Mouse (Mus musculus): ENCODE measurements around the gene Ttc9b. TPM values are rescaled to one million over a fixed set of nuclear protein-coding genes. Genes with fewer than 3 reads are reported as not detected.
"Not testable (repeated sequence)": the region's sequence is repeated elsewhere in the genome, so short reads cannot be mapped to it uniquely, and the experiment has no call there.

The Ttc9b gene
- polyA plus RNA-seq, 1 experiment from 2014 or later, result 84.4 TPM

GRCm38 (mm10) chr7:27628816-27629215 lies 24.9 kb upstream of the Ttc9b start:
- ATAC-seq; H3K4me3 ChIP-seq (ENCODE audit: low read depth, low read length); H3K4me2 ChIP-seq (ENCODE audit: low read length); H3K27me3 ChIP-seq (ENCODE audit: control insufficient read depth, insufficient read depth, low read depth, low read length); H3K4me1 ChIP-seq (ENCODE audit: control insufficient read depth, insufficient read depth, low read length); H3K9me3 ChIP-seq (replicated peaks; ENCODE audit: control insufficient read depth, low read length, poor library complexity, severe bottlenecking); H3K9ac ChIP-seq (ENCODE audit: low read depth, low read length); H3K27ac ChIP-seq (ENCODE audit: low read length): not testable (repeated sequence)
- WGBS, result 95% methylated on average over 7 of the region's 7 CpGs
- H3K36me3 ChIP-seq (ENCODE audit: control insufficient read depth, insufficient read depth, low read length), result peaks cover 17% of the 10 kb centered on the region

- no peak overlapping the region for H3K4me3 ChIP-seq (ENCODE audit: low read depth, low read length)
- H3K36me3 ChIP-seq (ENCODE audit: control insufficient read depth, insufficient read depth, low read length), result peaks cover 24% of the 10 kb centered on the region
- no peak overlapping the region for H3K9ac ChIP-seq (ENCODE audit: low read depth, low read length)
- no peaks in the 10 kb centered on the region for H3K4me1 ChIP-seq (ENCODE audit: control insufficient read depth, insufficient read depth, low read length)
- H3K9me3 ChIP-seq (replicated peaks; ENCODE audit: control insufficient read depth, low read length, poor library complexity, severe bottlenecking), result no peaks in the 10 kb centered on the region
- 97% methylated on average over 4 of the region's 4 CpGs for WGBS
- no peak overlapping the region for H3K27ac ChIP-seq (ENCODE audit: low read length)
- ATAC-seq, result no peak
- no peaks in the 10 kb centered on the region for H3K27me3 ChIP-seq (ENCODE audit: control insufficient read depth, insufficient read depth, low read depth, low read length)
- H3K4me2 ChIP-seq (ENCODE audit: low read length), result no peak overlapping the region
Observed at GRCm38 (mm10) chr7:27631439-27631838, 22.3 kb upstream of the Ttc9b start.

GRCm38 (mm10) chr7:27633166-27633565 lies 20.5 kb upstream of the Ttc9b start:
- H3K4me2 ChIP-seq (ENCODE audit: low read length), result no peak overlapping the region
- 91% methylated on average over 6 of the region's 6 CpGs for WGBS
- ATAC-seq, result no peak
- no peaks in the 10 kb centered on the region for H3K4me1 ChIP-seq (ENCODE audit: control insufficient read depth, insufficient read depth, low read length)
- H3K27me3 ChIP-seq (ENCODE audit: control insufficient read depth, insufficient read depth, low read depth, low read length), result no peaks in the 10 kb centered on the region
- no peak overlapping the region for H3K4me3 ChIP-seq (ENCODE audit: low read depth, low read length)
- no peak overlapping the region for H3K9ac ChIP-seq (ENCODE audit: low read depth, low read length)
- peaks cover 34% of the 10 kb centered on the region for H3K36me3 ChIP-seq (ENCODE audit: control insufficient read depth, insufficient read depth, low read length)
- no peaks in the 10 kb centered on the region for H3K9me3 ChIP-seq (replicated peaks; ENCODE audit: control insufficient read depth, low read length, poor library complexity, severe bottlenecking)
- H3K27ac ChIP-seq (ENCODE audit: low read length), result no peak overlapping the region

- H3K4me1 ChIP-seq (ENCODE audit: control insufficient read depth, insufficient read depth, low read length), result no peaks in the 10 kb centered on the region
- no peak overlapping the region for H3K4me2 ChIP-seq (ENCODE audit: low read length)
- WGBS, result 94% methylated on average over 6 of the region's 6 CpGs
- no peak overlapping the region for H3K27ac ChIP-seq (ENCODE audit: low read length)
- no peak for ATAC-seq
- no peaks in the 10 kb centered on the region for H3K27me3 ChIP-seq (ENCODE audit: control insufficient read depth, insufficient read depth, low read depth, low read length)
- no peak overlapping the region for H3K9ac ChIP-seq (ENCODE audit: low read depth, low read length)
- H3K9me3 ChIP-seq (replicated peaks; ENCODE audit: control insufficient read depth, low read length, poor library complexity, severe bottlenecking), result no peaks in the 10 kb centered on the region
- H3K4me3 ChIP-seq (ENCODE audit: low read depth, low read length), result no peak overlapping the region
- peaks cover 31% of the 10 kb centered on the region for H3K36me3 ChIP-seq (ENCODE audit: control insufficient read depth, insufficient read depth, low read length)
Observed at GRCm38 (mm10) chr7:27634691-27635090, 19.0 kb upstream of the Ttc9b start.

GRCm38 (mm10) chr7:27635094-27635493 lies 18.6 kb upstream of the Ttc9b start:
- not testable (repeated sequence) for H3K27me3 ChIP-seq (ENCODE audit: control insufficient read depth, insufficient read depth, low read depth, low read length)
- 100% methylated on average over 2 of the region's 2 CpGs for WGBS

GRCm38 (mm10) chr7:27644471-27644870 lies 9.2 kb upstream of the Ttc9b start:
- Histone ChIP-seq H3K9me3 (replicated peaks; ENCODE audit: control insufficient read depth, low read length, poor library complexity, severe bottlenecking) (no peaks in the 10 kb centered on the region), H3K4me3 (ENCODE audit: low read depth, low read length) (no peak overlapping the region), H3K27ac (ENCODE audit: low read length) (no peak overlapping the region), H3K36me3 (ENCODE audit: control insufficient read depth, insufficient read depth, low read length) (0 out of 2 replicates have a peak, but pooled peaks cover 1% of the 10 kb centered on the region), H3K4me1 (ENCODE audit: control insufficient read depth, insufficient read depth, low read length) (no peaks in the 10 kb centered on the region), H3K27me3 (ENCODE audit: control insufficient read depth, insufficient read depth, low read depth, low read length) (no peaks in the 10 kb centered on the region), H3K9ac (ENCODE audit: low read depth, low read length) (no peak overlapping the region), H3K4me2 (ENCODE audit: low read length) (no peak overlapping the region)
- no peak for ATAC-seq
- 63% methylated on average over 1 of the region's 1 CpGs for WGBS

More at GRCm38 (mm10) chr7:27635094-27635493, 18.6 kb upstream of the Ttc9b start:
- not testable (repeated sequence) for ATAC-seq; H3K4me2 ChIP-seq (ENCODE audit: low read length); H3K4me3 ChIP-seq (ENCODE audit: low read depth, low read length); H3K9ac ChIP-seq (ENCODE audit: low read depth, low read length); H3K27ac ChIP-seq (ENCODE audit: low read length); H3K4me1 ChIP-seq (ENCODE audit: control insufficient read depth, insufficient read depth, low read length); H3K9me3 ChIP-seq (replicated peaks; ENCODE audit: control insufficient read depth, low read length, poor library complexity, severe bottlenecking)
- peaks cover 29% of the 10 kb centered on the region for H3K36me3 ChIP-seq (ENCODE audit: control insufficient read depth, insufficient read depth, low read length)

GRCm38 (mm10) chr7:27646516-27646915 lies 7.2 kb upstream of the Ttc9b start:
- Histone ChIP-seq H3K27me3 (ENCODE audit: control insufficient read depth, insufficient read depth, low read depth, low read length) (no peaks in the 10 kb centered on the region), H3K4me3 (ENCODE audit: low read depth, low read length) (no peak overlapping the region), H3K9ac (ENCODE audit: low read depth, low read length) (no peak overlapping the region), H3K9me3 (replicated peaks; ENCODE audit: control insufficient read depth, low read length, poor library complexity, severe bottlenecking) (no peaks in the 10 kb centered on the region), H3K36me3 (ENCODE audit: control insufficient read depth, insufficient read depth, low read length) (no peaks in the 10 kb centered on the region), H3K27ac (ENCODE audit: low read length) (no peak overlapping the region), H3K4me1 (ENCODE audit: control insufficient read depth, insufficient read depth, low read length) (peaks cover 3% of the 10 kb centered on the region; the same call in 1 of the 2 replicates), H3K4me2 (ENCODE audit: low read length) (no peak overlapping the region)
- 88% methylated on average over 7 of the region's 7 CpGs for WGBS
- no peak for ATAC-seq

GRCm38 (mm10) chr7:27647281-27648002 lies 6.3 kb upstream of the Ttc9b start:
- WGBS, result 83% methylated on average over 6 of the region's 6 CpGs
- Histone ChIP-seq H3K9me3 (replicated peaks; ENCODE audit: control insufficient read depth, low read length, poor library complexity, severe bottlenecking) (no peaks in the 10 kb centered on the region), H3K36me3 (ENCODE audit: control insufficient read depth, insufficient read depth, low read length) (no peaks in the 10 kb centered on the region), H3K9ac (ENCODE audit: low read depth, low read length) (no peak overlapping the region), H3K4me2 (ENCODE audit: low read length) (no peak overlapping the region), H3K27ac (ENCODE audit: low read length) (no peak overlapping the region), H3K4me3 (ENCODE audit: low read depth, low read length) (no peak overlapping the region), H3K4me1 (ENCODE audit: control insufficient read depth, insufficient read depth, low read length) (peaks cover 3% of the 10 kb centered on the region; the same call in 1 of the 2 replicates), H3K27me3 (ENCODE audit: control insufficient read depth, insufficient read depth, low read depth, low read length) (no peaks in the 10 kb centered on the region)
- no peak for ATAC-seq

- 93% methylated on average over 11 of the region's 11 CpGs for WGBS
- Histone ChIP-seq H3K9ac (ENCODE audit: low read depth, low read length) (no peak overlapping the region), H3K27ac (ENCODE audit: low read length) (no peak overlapping the region), H3K9me3 (replicated peaks; ENCODE audit: control insufficient read depth, low read length, poor library complexity, severe bottlenecking) (no peaks in the 10 kb centered on the region), H3K4me2 (ENCODE audit: low read length) (no peak overlapping the region), H3K4me1 (ENCODE audit: control insufficient read depth, insufficient read depth, low read length) (peaks cover 17% of the 10 kb centered on the region), H3K36me3 (ENCODE audit: control insufficient read depth, insufficient read depth, low read length) (no peaks in the 10 kb centered on the region), H3K4me3 (ENCODE audit: low read depth, low read length) (no peak overlapping the region), H3K27me3 (ENCODE audit: control insufficient read depth, insufficient read depth, low read depth, low read length) (no peaks in the 10 kb centered on the region)
- no peak for ATAC-seq
Observed at GRCm38 (mm10) chr7:27649723-27650122, 4.0 kb upstream of the Ttc9b start.
